Mouse (Mus musculus): ENCODE data around the gene Fam81b. TPM values are rescaled to one million over a fixed set of nuclear protein-coding genes. Genes with fewer than 3 reads are reported as not detected.

The Fam81b gene
- polyA plus RNA-seq, 1 experiment = not detected

DNA sequence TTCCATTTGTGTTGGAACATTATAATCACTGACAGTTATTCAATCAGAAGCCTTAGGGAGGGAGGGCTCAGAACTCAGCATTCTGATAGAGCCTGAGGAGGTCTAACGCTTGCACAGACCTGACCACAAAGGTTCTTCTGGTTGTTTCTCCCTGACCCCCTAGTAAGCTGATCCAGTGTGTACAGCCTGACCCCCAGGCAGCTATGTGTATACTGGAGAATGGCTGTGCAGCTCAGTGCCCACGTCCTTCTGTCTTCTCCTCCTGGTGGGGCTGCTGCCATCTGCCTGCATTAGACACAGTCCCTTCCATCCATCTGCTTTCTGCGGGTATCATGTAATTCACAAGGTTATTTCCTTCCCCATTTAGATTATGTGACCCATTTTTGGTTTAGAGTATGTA is 115.7 kb downstream of the Fam81b start:
- peaks cover 4% of the 10 kb centered on the region; the same call in 1 of the 2 replicates for H3K36me3 ChIP-seq (ENCODE audit: control insufficient read depth, insufficient read depth, low read length, poor library complexity, severe bottlenecking)
- H3K27me3 ChIP-seq (ENCODE audit: control insufficient read depth, insufficient read depth, low read length, poor library complexity, severe bottlenecking) = no peaks in the 10 kb centered on the region
- H3K4me1 ChIP-seq (ENCODE audit: control insufficient read depth, insufficient read depth, low read length) = no peaks in the 10 kb centered on the region
- H3K27ac ChIP-seq (ENCODE audit: insufficient read depth, low read length) = no peak overlapping the region
- no peak overlapping the region for H3K9ac ChIP-seq (ENCODE audit: low read depth, poor library complexity, severe bottlenecking)
- no peaks in the 10 kb centered on the region for H3K9me3 ChIP-seq (replicated peaks; ENCODE audit: control insufficient read depth, insufficient read depth, low read length, poor library complexity, severe bottlenecking)
- no peak for TF ChIP-seq CTCF (IDR thresholded peaks at IDR 0.05; ENCODE audit: low read depth, low read length)
- no peak for TF ChIP-seq EP300 (IDR thresholded peaks at IDR 0.05; ENCODE audit: insufficient read depth, low read depth, low read length)
- no peak for TF ChIP-seq POLR2A (IDR thresholded peaks at IDR 0.05; ENCODE audit: insufficient read depth, low read length)
- H3K4me3 ChIP-seq (ENCODE audit: low read depth, low read length) = no peak overlapping the region

GRCm38 (mm10) chr13:76187651-76188050 is 117.2 kb downstream of the Fam81b start:
- Histone ChIP-seq H3K9ac (ENCODE audit: low read depth, poor library complexity, severe bottlenecking) (no peak overlapping the region), H3K4me1 (ENCODE audit: control insufficient read depth, insufficient read depth, low read length) (no peaks in the 10 kb centered on the region), H3K9me3 (replicated peaks; ENCODE audit: control insufficient read depth, insufficient read depth, low read length, poor library complexity, severe bottlenecking) (no peaks in the 10 kb centered on the region), H3K36me3 (ENCODE audit: control insufficient read depth, insufficient read depth, low read length, poor library complexity, severe bottlenecking) (peaks cover 4% of the 10 kb centered on the region; the same call in 1 of the 2 replicates), H3K27me3 (ENCODE audit: control insufficient read depth, insufficient read depth, low read length, poor library complexity, severe bottlenecking) (no peaks in the 10 kb centered on the region), H3K4me3 (ENCODE audit: low read depth, low read length) (no peak overlapping the region), H3K27ac (ENCODE audit: insufficient read depth, low read length) (no peak overlapping the region)
- TF ChIP-seq CTCF (IDR thresholded peaks at IDR 0.05; ENCODE audit: low read depth, low read length) (no peak), EP300 (IDR thresholded peaks at IDR 0.05; ENCODE audit: insufficient read depth, low read depth, low read length) (no peak), POLR2A (IDR thresholded peaks at IDR 0.05; ENCODE audit: insufficient read depth, low read length) (no peak)

- Histone ChIP-seq H3K4me1 (ENCODE audit: control insufficient read depth, insufficient read depth, low read length) (no peaks in the 10 kb centered on the region), H3K4me3 (ENCODE audit: low read depth, low read length) (no peak overlapping the region), H3K9me3 (replicated peaks; ENCODE audit: control insufficient read depth, insufficient read depth, low read length, poor library complexity, severe bottlenecking) (peaks cover 8% of the 10 kb centered on the region; the same call in 1 of the 2 replicates), H3K27ac (ENCODE audit: insufficient read depth, low read length) (no peak overlapping the region), H3K36me3 (ENCODE audit: control insufficient read depth, insufficient read depth, low read length, poor library complexity, severe bottlenecking) (peaks cover 2% of the 10 kb centered on the region; the same call in 1 of the 2 replicates), H3K9ac (ENCODE audit: low read depth, poor library complexity, severe bottlenecking) (no peak overlapping the region), H3K27me3 (ENCODE audit: control insufficient read depth, insufficient read depth, low read length, poor library complexity, severe bottlenecking) (no peaks in the 10 kb centered on the region)
- TF ChIP-seq POLR2A (IDR thresholded peaks at IDR 0.05; ENCODE audit: insufficient read depth, low read length) (no peak), EP300 (IDR thresholded peaks at IDR 0.05; ENCODE audit: insufficient read depth, low read depth, low read length) (no peak), CTCF (IDR thresholded peaks at IDR 0.05; ENCODE audit: low read depth, low read length) (no peak)
Measured at GRCm38 (mm10) chr13:76178700-76179099, 126.2 kb downstream of the Fam81b start.

DNA sequence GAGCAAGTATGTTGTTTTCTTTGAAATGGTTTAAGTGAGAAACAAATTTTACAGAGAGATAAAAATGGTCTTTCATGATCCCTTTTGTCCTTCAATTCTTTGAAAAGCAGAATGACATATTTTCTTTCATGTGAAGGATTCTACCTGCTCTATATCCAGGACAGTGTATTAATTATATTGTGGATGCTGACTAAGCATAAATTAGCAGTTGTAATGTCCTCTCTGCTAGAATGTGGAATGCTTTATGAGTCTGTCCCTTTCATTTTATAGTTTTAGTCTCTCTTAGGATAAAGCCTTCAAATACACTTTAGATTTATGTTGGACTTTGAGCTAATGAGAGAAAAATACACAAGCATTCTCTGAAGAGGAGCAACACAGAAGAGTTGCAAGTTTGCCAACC is 130.6 kb downstream of the Fam81b start:
- Histone ChIP-seq H3K9ac (ENCODE audit: low read depth, poor library complexity, severe bottlenecking) (no peak overlapping the region), H3K27ac (ENCODE audit: insufficient read depth, low read length) (no peak overlapping the region), H3K27me3 (ENCODE audit: control insufficient read depth, insufficient read depth, low read length, poor library complexity, severe bottlenecking) (no peaks in the 10 kb centered on the region), H3K9me3 (replicated peaks; ENCODE audit: control insufficient read depth, insufficient read depth, low read length, poor library complexity, severe bottlenecking) (peaks cover 8% of the 10 kb centered on the region; the same call in 1 of the 2 replicates), H3K4me1 (ENCODE audit: control insufficient read depth, insufficient read depth, low read length) (no peaks in the 10 kb centered on the region), H3K36me3 (ENCODE audit: control insufficient read depth, insufficient read depth, low read length, poor library complexity, severe bottlenecking) (peaks cover 2% of the 10 kb centered on the region; the same call in 1 of the 2 replicates), H3K4me3 (ENCODE audit: low read depth, low read length) (no peak overlapping the region)
- TF ChIP-seq EP300 (IDR thresholded peaks at IDR 0.05; ENCODE audit: insufficient read depth, low read depth, low read length) (no peak), POLR2A (IDR thresholded peaks at IDR 0.05; ENCODE audit: insufficient read depth, low read length) (no peak), CTCF (IDR thresholded peaks at IDR 0.05; ENCODE audit: low read depth, low read length) (no peak)

DNA sequence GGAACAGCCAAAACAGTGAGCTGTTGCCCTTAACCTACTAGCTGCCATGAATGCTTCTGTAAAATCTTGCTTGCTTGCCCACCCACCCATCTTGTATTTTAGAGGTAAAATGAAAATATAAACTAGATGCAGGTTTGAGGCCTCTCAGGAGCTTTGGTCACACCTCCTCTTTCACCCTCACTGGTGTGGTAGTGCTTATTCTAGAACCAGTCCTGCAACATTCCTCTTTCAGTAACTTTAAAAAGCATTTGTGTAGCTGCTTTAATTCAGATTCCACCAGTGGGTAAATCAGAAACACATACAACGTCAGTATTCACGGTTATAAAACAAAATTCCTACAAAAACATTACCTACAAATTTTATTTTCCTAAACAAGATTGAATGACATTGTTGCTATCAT is 144.3 kb downstream of the Fam81b start:
- Histone ChIP-seq H3K9ac (ENCODE audit: low read depth, poor library complexity, severe bottlenecking) (no peak overlapping the region), H3K9me3 (replicated peaks; ENCODE audit: control insufficient read depth, insufficient read depth, low read length, poor library complexity, severe bottlenecking) (no peaks in the 10 kb centered on the region), H3K36me3 (ENCODE audit: control insufficient read depth, insufficient read depth, low read length, poor library complexity, severe bottlenecking) (no peaks in the 10 kb centered on the region; the same call in 1 of the 2 replicates), H3K27ac (ENCODE audit: insufficient read depth, low read length) (no peak overlapping the region), H3K4me1 (ENCODE audit: control insufficient read depth, insufficient read depth, low read length) (no peaks in the 10 kb centered on the region), H3K4me3 (ENCODE audit: low read depth, low read length) (no peak overlapping the region), H3K27me3 (ENCODE audit: control insufficient read depth, insufficient read depth, low read length, poor library complexity, severe bottlenecking) (no peaks in the 10 kb centered on the region)
- TF ChIP-seq EP300 (IDR thresholded peaks at IDR 0.05; ENCODE audit: insufficient read depth, low read depth, low read length) (no peak), POLR2A (IDR thresholded peaks at IDR 0.05; ENCODE audit: insufficient read depth, low read length) (no peak), CTCF (IDR thresholded peaks at IDR 0.05; ENCODE audit: low read depth, low read length) (no peak)

- H3K27ac ChIP-seq (ENCODE audit: insufficient read depth, low read length) = no peak overlapping the region
- H3K9ac ChIP-seq (ENCODE audit: low read depth, poor library complexity, severe bottlenecking) = no peak overlapping the region
- H3K36me3 ChIP-seq (ENCODE audit: control insufficient read depth, insufficient read depth, low read length, poor library complexity, severe bottlenecking) = peaks cover 3% of the 10 kb centered on the region; the same call in 1 of the 2 replicates
- no peaks in the 10 kb centered on the region for H3K9me3 ChIP-seq (replicated peaks; ENCODE audit: control insufficient read depth, insufficient read depth, low read length, poor library complexity, severe bottlenecking)
- no peak overlapping the region for H3K4me3 ChIP-seq (ENCODE audit: low read depth, low read length)
- H3K4me1 ChIP-seq (ENCODE audit: control insufficient read depth, insufficient read depth, low read length) = no peaks in the 10 kb centered on the region
- H3K27me3 ChIP-seq (ENCODE audit: control insufficient read depth, insufficient read depth, low read length, poor library complexity, severe bottlenecking) = no peaks in the 10 kb centered on the region
- TF ChIP-seq CTCF (IDR thresholded peaks at IDR 0.05; ENCODE audit: low read depth, low read length) (no peak), POLR2A (IDR thresholded peaks at IDR 0.05; ENCODE audit: insufficient read depth, low read length) (no peak), EP300 (IDR thresholded peaks at IDR 0.05; ENCODE audit: insufficient read depth, low read depth, low read length) (no peak)
Measured at GRCm38 (mm10) chr13:76157508-76157907, 147.4 kb downstream of the Fam81b start.

Data from ES-Bruce4 (cell line).